Mouse (Mus musculus): Measurements from ENCODE around the gene Lmntd2.

The Lmntd2 gene

DNA sequence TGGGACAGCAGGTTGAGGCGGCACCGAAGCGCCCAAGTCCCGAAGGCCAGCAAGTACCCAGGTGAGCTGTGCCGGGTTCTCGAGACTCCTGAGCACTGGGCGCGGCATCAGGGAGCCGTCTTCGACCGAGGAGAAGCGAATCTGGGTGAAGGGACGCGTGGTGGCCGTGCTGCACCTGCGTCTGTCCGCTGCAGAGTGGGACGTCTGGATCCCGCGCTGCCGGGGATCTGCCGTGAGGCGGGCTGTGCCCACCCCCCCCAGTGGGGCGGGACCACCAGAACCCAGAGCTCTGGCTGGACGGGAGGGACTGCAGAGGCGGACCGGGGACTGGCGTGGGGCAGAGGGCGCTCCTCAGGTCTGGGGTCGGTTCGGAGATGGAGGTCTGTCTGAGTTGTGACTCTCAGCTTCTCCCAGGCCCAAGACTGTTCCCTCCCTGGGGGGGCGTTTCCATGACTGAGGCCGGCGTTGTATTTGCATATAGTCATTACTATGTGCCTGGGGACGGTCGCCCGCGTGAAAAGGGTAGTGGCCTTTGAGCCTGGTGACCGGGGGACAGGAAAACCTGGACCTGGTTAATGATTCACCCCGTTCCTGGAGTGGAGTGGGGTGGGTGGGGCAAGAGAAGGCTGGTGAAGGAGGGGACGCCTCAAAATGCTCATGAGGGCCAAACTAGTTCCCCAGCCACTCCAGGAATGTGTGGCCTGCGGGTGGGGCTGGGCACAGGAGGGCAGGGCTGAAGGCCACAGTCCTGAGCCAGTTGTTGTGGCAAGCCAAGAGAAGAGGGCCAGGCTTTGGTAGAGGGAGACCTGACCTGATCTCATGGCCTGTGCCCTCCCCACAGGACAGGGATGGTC is 2.2 kb upstream of the Lmntd2 start:
- no peak for DNase-seq (ENCODE audit: low spot score in 2 of 2)

DNA sequence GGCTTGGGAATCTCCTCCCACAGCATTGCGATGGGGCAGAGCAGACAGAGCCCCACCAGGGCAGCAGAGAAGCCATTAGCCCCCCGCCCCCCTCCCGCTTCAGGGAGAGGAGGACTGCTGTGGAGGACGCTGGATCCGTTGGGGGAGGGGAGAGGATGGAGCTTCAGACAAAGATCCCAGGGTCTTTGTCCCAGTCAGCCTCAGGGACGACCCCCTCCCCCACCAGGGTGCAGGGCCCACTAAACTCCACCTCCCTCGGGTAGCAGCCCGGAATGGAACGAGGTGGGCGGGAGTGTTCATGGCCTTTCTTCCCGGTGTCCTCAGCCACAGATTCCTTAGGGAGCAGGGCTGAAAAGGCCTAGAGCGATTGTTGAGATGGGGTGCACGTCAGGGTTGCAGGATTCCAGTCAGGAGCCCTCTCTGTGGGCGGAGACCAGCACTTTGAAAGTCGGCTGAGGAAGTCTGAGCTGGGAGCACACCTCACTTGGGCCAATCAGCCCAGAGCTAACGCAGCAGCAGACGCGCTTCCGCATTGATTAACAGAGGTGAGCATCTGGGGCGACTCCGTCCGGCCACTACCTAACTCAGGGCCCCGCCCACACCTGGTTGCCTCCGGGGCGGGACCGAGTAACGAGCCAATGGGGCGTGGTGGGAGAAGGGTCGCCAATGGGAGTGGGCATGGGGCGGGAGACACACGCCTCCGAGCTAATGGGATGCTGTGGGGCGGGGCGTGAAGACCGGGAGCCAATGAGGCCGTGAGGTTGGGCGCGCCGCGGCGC is 1.4 kb upstream of the Lmntd2 start, which contains the start of gene Rassf7:
Gene Rassf7 (plus strand): TSS at position 760 of the 779 bp plus-strand sequence.
- DNase-seq (ENCODE audit: low spot score in 2 of 2), result peak; percentile 91 to 93

DNA sequence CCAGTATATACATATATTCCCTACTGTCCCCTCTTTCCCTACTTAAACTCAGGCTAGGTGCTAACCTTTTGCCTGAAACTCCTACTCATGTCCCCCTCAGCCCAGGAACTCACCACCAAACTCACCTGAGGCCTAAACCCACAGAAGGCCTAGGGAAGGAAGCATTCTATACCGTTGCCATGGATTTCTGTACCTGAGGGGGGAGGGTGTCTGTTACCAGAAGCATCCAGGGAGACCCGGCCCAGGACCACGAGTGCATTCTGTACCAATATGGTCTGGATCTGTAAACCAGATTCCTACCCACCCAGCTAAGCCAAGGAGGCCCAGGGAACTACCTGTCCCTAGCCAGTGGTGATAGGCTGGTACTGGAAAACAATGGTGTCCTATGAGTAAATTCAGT is 430 bp upstream of the Lmntd2 start:
- peak in 1 of 2 experiments; percentile 5 for DNase-seq (ENCODE audit: low spot score in 2 of 2)

DNA sequence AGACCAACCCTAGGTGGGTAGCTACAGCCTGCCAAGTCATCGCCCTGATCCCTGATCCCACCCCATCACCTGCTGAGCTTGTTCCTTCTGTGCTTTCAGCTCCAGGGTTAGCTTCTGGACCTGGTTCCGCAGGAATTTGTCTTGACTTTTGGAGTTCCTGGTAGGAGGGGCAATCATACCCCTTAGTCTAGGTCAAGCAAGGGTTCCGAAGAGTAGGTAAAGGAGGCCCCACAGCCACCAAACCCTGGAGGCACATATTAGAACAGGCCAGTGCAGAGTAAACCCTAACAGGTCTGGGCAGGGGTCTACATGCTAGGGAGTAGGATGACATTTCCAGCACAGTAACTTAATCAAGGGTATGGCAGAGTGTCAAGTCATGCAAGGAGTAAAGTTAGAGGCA is 747 bp downstream of the Lmntd2 start:
- no peak for DNase-seq (ENCODE audit: low spot score in 2 of 2)

DNA sequence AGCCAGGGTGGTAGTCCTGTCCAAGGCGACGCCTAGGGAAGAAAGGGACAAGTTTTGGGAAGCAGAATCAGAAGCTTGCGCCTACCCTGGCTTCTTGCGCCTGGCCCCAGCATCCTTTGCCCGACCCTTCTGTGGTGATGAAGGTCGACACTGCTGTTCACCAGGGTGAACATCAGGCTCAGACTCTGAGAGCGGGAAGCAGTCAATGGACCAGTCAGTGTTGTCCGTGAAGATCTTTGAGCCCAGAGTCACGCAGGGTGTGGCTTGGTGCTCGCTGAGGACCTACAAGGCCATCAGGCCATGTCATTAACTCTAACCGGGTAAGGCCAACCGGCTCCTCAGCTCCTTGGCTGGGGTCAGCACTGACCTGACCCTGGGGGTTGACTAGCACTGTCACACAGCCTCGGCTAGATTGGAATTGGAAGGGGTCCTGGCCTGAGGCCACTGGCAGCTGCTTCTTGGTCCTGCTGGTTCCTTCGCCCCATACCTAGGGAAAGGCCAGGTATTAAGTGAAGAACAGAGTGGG is 3.2 kb downstream of the Lmntd2 start:
- DNase-seq (ENCODE audit: low spot score in 2 of 2), result peak in 1 of 2 experiments; percentile 6

DNA sequence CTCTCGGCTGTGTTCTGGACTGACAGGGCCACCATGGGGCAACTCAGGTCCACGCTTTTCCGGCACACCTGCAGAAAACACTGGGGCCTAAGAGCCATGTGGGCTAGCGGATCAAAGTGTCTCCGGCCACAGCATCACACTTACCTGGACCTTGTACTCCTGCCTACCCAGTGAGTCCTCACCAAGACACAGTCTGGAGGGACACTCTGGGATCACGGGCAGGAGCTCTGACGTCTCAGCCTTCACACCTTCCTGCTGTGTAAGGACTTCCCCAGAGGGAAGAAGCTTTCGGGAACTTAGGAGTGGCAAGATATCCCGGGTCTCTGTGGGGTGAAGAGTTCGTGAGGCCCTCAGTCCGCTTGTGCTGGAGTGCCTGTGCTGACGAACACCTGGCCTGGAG is 3.7 kb downstream of the Lmntd2 start:
- no peak for DNase-seq (ENCODE audit: low spot score in 2 of 2)

DNA sequence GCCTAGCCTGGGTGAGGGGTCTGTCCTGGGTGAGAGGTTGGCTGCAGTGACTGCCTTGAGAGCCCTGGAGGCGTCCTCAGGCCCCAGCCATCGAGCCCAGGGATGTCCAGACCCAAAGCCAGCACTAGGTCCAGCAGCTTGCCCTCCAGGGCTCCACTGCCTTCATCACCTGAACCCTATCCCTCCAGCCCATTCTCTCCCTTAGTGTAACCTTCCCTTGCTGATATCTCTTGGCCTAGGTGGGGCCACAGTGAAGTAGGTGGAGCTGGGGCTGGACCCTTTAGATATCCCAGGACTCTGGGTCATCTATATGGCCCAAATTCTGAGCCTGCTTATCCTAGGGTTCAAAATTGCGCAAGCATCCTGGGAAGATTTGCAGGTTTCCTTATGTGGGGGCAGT is 4.4 kb downstream of the Lmntd2 start:
- DNase-seq (ENCODE audit: low spot score in 2 of 2), result no peak

DNA sequence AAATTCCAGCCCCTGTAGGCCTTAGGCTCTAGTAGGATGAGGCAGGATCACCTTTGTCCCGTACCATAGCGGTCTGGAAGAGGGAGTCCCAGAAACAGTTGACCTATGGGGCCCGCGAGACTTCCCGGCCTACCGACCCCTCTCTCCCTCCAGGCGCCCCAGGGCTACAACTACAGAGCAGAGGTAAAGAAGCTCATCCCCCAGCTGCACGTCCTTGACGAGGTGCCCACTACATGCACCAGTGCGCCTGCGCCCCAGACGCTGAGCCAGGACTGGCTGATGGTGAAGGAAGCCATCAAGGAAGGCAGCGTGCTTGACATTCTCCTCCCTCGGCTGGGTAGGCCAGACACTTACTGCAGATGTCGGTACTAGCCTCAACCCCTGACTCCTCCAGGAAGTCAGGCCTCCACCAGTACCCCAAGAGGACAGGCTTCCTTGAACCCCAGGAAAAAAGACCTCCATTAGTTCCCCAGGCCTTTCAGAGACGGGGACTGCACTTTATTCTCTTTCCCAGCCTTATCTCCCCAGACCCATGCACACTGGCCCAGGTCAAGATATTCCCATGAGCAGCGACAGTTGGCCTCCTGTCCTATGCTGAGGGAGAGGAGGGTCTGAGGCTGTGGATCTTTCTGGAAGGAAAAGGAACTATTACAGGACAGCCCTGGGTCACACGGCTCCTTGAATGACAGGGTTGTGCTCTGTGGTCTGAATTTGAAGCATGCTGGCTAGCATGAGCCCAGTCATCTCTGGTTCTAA is 7.5 kb downstream of the Lmntd2 start:
- no peak for DNase-seq (ENCODE audit: low spot score in 2 of 2)

DNA sequence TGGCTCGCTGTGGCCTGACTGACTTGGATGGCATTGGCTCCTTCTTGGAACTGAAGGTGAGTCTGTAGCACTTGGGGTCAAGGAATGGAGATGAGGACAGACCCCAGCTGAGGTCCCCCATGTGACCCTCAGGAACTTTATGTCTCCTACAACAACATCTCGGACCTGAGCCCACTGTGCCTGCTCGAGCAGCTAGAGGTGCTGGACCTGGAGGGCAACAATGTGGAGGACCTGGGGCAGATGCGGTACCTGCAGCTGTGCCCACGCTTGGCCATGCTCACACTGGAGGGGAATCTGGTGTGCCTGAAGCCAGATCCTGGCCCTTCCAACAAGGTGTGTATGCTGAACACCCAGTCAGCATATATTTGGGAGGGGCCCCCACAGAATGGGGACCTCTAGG is 8.4 kb downstream of the Lmntd2 start:
- no peak for DNase-seq (ENCODE audit: low spot score in 2 of 2)

DNA sequence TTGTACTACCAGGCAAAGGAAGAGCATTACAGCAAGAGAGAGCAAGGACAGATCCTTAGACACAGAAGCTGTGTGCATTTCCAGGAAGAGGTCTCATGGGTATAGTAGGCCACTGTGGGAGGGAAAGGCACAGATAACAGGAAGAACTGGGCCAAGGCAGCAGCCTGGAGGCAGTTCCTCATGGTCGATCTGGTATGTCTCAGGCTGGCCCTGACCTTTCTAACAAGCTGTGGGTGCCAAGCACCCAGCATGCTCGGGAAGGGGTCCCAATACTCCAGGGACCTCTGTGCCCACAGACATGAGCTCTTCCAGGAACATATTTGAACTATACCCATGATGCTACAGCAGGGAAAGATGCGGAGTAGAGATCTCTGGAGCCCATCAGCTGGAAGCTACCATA is 9.3 kb downstream of the Lmntd2 start:
- DNase-seq (ENCODE audit: low spot score in 2 of 2), result no peak

DNA sequence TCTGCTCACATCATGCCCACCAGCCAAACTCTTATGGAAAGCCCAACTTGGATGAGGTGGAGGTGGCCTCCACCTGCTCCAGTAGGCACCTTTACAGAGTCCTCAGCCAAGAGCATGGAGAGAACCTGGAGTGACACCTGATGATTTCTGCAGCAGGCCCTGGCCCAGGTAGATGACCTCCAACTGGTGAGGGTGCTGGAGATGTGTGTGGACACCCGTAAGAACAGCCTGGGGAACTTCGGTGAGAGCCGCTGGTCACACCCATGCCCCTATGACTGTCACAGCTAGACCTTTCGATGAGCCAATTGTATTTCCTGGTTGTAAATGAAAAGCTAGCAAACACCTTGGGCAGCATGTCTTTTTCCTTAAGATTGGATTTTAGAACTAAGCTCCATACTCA is 15.8 kb downstream of the Lmntd2 start:
- DNase-seq (ENCODE audit: low spot score in 2 of 2), result no peak

DNA sequence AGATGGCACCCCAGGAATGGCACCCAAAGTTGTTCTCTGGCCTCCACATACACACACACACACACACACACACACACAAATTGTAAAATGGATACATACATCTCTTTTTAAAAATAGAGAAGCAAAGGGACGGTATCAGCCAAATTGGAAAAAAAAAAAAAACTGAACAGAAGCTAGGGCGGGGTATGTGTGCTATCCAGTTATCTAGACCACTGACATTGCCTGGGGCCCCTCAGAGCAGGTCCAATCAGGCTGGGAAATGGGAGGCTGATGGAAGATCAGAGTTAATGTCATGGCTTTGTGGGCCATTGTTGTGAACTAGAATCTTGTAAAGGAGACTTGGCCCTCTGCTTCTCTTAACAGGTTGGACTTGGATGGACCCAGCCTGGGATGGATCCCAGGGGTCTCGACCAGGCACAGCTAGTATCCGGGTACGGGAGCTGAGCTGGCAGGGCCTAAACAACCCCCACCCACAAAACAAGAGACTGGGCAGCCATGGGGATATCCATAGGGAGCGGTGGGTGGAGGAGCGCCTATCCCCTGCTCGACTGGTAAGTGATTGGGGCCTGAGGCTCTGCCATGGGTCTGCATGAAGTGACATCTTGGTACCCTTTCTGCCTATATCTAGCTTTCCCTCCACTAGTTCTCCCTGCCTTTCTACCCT is 17.1 kb downstream of the Lmntd2 start:
- DNase-seq (ENCODE audit: low spot score in 2 of 2), result no peak

DNA sequence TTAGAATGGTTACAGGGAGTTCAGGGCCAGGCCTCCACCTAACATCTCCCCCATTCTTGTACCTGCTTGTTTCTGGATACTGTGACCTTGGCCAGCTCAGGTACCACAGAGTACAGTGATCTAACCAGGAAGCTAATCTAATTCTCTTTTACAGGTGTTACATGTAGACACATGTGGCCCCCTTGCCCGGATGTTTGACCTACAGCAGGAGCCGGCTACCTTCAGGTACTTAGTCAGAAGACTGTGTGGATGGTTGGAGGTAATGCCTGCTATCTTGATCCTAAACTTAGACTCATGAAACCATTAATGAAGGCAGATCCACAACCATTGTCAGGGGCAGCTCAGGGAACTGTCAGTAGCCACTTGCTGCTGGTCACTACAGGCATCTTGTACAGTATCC is 18.1 kb downstream of the Lmntd2 start:
- DNase-seq (ENCODE audit: low spot score in 2 of 2), result no peak

DNA sequence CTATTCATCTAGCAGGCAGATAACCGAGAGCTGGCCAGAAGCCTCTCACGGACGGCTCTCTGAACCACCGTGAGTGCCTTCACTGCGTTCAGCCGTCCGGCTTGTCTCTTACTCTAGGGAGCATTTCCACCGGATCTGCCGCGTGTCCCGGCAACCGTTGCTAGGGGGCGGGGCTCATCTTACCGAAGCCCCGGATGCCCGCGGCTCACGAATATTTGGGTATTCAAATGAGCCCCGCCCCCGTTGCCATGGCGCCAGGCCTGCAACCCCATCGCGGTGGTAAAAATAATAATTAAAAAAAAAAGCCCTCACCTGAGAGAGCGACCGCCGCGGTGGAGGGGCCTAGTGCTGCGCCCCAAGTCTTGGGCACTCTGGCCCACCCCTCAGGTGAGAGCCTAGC is 19.1 kb downstream of the Lmntd2 start:
- DNase-seq (ENCODE audit: low spot score in 2 of 2), result peak; percentile 92 to 95

DNA sequence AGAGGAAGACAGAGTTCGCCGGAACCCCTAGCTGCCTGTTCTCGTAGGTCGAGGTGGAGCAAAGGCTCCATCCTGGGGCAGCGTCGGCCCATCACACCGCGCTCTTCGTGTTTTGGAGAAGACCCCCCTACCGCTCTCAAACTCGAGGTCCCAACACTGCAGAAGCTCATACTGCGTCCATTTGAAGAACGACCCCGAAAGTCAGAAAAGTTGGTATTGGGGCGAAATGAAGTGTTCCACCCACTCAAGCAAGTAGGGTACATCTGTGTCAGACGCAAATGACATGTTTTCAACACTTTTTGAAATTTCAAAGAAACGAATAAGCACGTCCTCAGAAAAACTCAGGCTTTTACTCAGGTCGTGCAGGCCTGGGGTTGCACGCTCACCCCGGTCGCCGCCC is 19.5 kb downstream of the Lmntd2 start:
- DNase-seq (ENCODE audit: low spot score in 2 of 2), result no peak

DNA sequence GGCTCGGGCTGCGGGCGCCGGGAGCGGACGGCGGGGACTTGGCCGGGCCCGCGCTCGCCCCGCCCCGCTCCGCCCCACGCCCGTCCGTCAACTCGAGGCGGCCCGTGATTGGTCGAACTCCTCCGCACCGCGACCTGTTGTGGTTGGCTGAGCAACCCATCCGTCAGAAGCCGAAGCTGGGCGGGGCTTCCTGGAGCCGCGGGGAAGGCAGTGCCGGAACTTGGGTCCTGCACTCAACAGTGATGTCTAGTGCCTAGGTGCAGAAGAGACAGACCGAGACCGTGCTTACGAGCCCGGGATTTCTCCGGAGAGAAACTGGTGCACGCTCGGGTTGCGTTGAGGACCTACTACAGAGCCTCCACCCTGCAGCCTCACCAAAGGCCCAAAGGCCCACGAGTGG is 19.9 kb downstream of the Lmntd2 start, which contains the start of the genes Hras and Lrrc56:
Gene Hras (minus strand): TSS at position 58 of the 400 bp plus-strand sequence.
Gene Lrrc56 (plus strand): TSS at position 210 of the 400 bp plus-strand sequence.
- DNase-seq (ENCODE audit: low spot score in 2 of 2), result peak; percentile 97 to 98

DNA sequence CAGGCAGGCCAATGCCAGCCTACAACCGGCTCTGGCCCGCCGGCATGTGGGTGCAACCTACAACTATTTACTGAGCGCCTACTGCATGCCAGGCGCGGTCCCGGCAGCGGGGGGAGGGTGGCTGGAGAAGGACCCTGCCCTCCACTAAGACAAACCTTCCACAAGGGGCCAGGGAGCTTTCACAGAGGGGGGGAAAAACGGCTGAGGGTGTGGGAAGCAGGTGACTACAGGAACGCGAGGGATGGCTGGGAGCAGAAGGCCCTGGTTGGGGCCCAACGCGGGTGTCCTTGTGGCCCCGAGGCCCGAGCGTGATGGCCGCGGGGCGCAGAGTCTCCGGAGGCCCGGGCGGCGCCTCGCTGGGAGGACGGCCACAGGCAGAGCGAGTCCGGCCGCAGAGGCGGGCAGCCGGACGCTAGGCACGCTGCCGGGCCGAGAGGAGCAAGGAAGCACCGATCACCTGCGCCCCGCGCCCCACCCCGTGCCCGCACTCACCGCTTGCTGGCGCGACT is 20.5 kb downstream of the Lmntd2 start:
- DNase-seq (ENCODE audit: low spot score in 2 of 2), result no peak

DNA sequence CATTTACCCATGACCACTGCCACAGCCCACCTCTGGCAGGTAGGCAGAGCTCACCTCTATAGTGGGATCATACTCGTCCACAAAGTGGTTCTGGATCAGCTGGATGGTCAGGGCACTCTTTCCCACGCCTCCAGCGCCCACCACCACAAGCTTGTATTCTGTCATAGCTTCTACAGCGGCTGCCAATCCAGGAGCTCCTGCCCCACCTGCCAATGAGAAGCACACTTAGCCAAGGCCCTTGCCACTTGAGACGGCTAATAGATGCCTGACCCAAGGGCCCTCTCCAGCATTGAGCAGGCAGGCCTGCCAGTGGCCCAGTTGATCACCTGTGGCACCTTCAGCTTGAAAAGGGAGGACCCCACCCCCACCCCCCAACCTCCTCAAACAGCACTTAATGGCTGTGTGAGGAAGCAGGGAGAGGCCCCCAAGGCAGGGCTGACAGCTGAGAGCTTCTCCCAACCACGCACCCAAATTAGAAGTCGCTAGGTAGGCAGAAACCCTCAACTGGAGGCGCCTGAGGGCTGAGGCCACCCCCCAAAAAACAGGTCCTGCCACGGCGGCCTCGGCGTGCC is 21.0 kb downstream of the Lmntd2 start:
- DNase-seq (ENCODE audit: low spot score in 2 of 2), result no peak

DNA sequence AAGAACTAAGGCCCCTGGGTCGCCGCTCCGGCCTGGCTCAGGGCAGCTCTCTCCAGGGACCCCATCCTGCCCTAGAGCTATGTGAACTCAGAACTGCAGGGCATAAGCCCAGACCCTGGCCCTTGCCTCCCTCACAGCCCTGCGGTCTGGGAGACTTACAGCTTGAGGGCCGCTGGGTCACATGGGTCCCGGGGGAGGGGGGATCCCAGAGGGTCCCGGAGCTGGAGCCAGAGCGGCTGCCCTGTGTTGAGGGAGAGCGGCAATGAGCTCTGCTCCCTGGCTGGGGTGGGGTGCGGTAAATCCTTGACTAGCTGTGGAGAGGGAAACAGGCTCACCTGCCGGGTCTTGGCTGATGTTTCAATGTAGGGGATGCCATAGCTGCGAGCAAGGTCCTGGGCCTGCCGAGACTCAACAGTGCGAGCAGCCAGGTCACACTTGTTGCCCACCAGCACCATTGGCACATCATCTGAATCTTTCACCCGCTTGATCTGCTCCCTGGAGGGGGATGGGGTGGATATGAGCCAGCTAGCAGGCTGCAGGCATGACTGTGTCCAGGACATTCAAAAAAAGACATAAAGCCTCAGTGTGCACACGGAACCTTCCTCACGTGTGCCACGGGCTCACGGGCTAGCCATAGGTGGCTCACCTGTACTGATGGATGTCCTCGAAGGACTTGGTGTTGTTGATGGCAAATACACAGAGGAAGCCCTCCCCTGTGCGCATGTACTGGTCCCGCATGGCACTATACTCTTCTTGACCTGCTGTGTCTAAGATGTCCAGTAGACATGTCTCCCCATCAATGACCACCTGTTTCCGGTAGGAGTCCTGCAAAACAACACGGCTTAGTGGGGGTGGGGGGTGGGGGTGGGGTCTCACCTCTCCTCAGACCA is 21.8 kb downstream of the Lmntd2 start:
- DNase-seq (ENCODE audit: low spot score in 2 of 2), result no peak

DNA sequence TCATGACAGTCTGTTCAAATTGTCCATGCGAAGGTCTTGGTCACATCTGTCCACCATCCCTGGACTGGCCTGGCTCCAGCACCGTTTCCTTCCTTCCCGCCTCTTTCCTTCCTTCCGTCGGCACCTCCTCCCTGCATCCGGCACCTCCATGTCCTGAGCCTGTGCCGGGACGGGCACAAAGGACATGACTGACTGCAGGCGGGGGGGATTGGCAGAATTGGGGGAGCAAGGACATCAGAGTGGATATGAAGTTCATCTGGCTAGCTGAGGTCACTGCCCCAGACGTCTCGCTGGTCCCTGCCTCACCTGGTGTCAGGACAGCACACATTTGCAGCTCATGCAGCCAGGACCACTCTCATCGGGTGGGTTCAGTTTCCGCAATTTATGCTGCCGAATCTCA is 22.8 kb downstream of the Lmntd2 start:
- DNase-seq (ENCODE audit: low spot score in 2 of 2), result no peak
